Mouse (Mus musculus): Measurements from ENCODE around the gene Bcl11b. TPM values are rescaled to one million over a fixed set of nuclear protein-coding genes. Genes with fewer than 3 reads are reported as not detected.
A peak's percentile ranks its signal among the peaks of the same experiment; 100 is the strongest.

The Bcl11b gene
- 5.2 TPM in 2 replicates for polyA plus RNA-seq (2015; fragmentation: Nextera tagmentation; extraction: Ambion mirVana)

GRCm38 (mm10) chr12:108003483-108003882, at the start of gene Bcl11b:
Gene Bcl11b, minus strand, starts transcription at chr12:108003602.
- no peak for TF ChIP-seq CTCF (IDR thresholded peaks at IDR 0.05; ENCODE audit: low read depth)
- H3K27ac ChIP-seq (ENCODE audit: low read depth, low read length), result peak within 1 kb of the TSS; percentile 83
- peak within 1 kb of the TSS; percentile 90 for H3K4me3 ChIP-seq (ENCODE audit: low read depth, low read length)
- H3K27me3 ChIP-seq (replicated peaks; ENCODE audit: control insufficient read depth, insufficient read depth, low read length), result no peaks in the 10 kb centered on the region; the same call in 1 of the 2 replicates
- WGBS, result under 1% methylated on average over 19 of the region's 19 CpGs
- no peaks in the 10 kb centered on the region; the same call in 1 of the 2 replicates for H3K4me1 ChIP-seq (replicated peaks; ENCODE audit: control insufficient read depth, insufficient read depth, low read length)
- H3K4me2 ChIP-seq (replicated peaks; ENCODE audit: low read depth), result peak within 1 kb of the TSS; percentile 92
- peak within 1 kb of the TSS; percentile 70 for H3K9ac ChIP-seq (ENCODE audit: low read depth, low read length)
- no peaks in the 10 kb centered on the region for H3K36me3 ChIP-seq (ENCODE audit: control insufficient read depth, insufficient read depth)
- no peaks in the 10 kb centered on the region for H3K9me3 ChIP-seq (ENCODE audit: control insufficient read depth)
- ATAC-seq, result no peak

GRCm38 (mm10) chr12:108050996-108051395, 47.6 kb upstream of the Bcl11b start:
- H3K4me1 ChIP-seq (replicated peaks; ENCODE audit: control insufficient read depth, insufficient read depth, low read length), result 0 out of 2 replicates have a peak, but pooled peaks cover 3% of the 10 kb centered on the region
- H3K36me3 ChIP-seq (ENCODE audit: control insufficient read depth, insufficient read depth), result no peaks in the 10 kb centered on the region
- no peaks in the 10 kb centered on the region for H3K9me3 ChIP-seq (ENCODE audit: control insufficient read depth)
- H3K27ac ChIP-seq (ENCODE audit: low read depth, low read length), result no peak overlapping the region
- TF ChIP-seq CTCF (IDR thresholded peaks at IDR 0.05; ENCODE audit: low read depth), result no peak
- 37% methylated on average over 7 of the region's 7 CpGs for WGBS
- no peaks in the 10 kb centered on the region for H3K27me3 ChIP-seq (replicated peaks; ENCODE audit: control insufficient read depth, insufficient read depth, low read length)
- no peak overlapping the region for H3K9ac ChIP-seq (ENCODE audit: low read depth, low read length)
- no peak overlapping the region for H3K4me2 ChIP-seq (replicated peaks; ENCODE audit: low read depth)
- no peak for ATAC-seq
- no peak overlapping the region for H3K4me3 ChIP-seq (ENCODE audit: low read depth, low read length)

GRCm38 (mm10) chr12:108049625-108050024, 46.2 kb upstream of the Bcl11b start:
- H3K36me3 ChIP-seq (ENCODE audit: control insufficient read depth, insufficient read depth), result no peaks in the 10 kb centered on the region
- no peak for ATAC-seq
- no peaks in the 10 kb centered on the region for H3K27me3 ChIP-seq (replicated peaks; ENCODE audit: control insufficient read depth, insufficient read depth, low read length)
- 0 out of 2 replicates have a peak, but pooled peaks cover 3% of the 10 kb centered on the region for H3K4me1 ChIP-seq (replicated peaks; ENCODE audit: control insufficient read depth, insufficient read depth, low read length)
- no peak overlapping the region for H3K27ac ChIP-seq (ENCODE audit: low read depth, low read length)
- H3K4me2 ChIP-seq (replicated peaks; ENCODE audit: low read depth), result no peak overlapping the region
- no peaks in the 10 kb centered on the region for H3K9me3 ChIP-seq (ENCODE audit: control insufficient read depth)
- no peak overlapping the region for H3K4me3 ChIP-seq (ENCODE audit: low read depth, low read length)
- no peak overlapping the region for H3K9ac ChIP-seq (ENCODE audit: low read depth, low read length)
- no peak for TF ChIP-seq CTCF (IDR thresholded peaks at IDR 0.05; ENCODE audit: low read depth)
- 71% methylated on average over 13 of the region's 13 CpGs for WGBS

GRCm38 (mm10) chr12:108042239-108042571, 38.8 kb upstream of the Bcl11b start:
- Histone ChIP-seq H3K27ac (ENCODE audit: low read depth, low read length) (no peak overlapping the region), H3K9me3 (ENCODE audit: control insufficient read depth) (no peaks in the 10 kb centered on the region), H3K4me1 (replicated peaks; ENCODE audit: control insufficient read depth, insufficient read depth, low read length) (peaks cover 7% of the 10 kb centered on the region; the same call in 1 of the 2 replicates), H3K36me3 (ENCODE audit: control insufficient read depth, insufficient read depth) (no peaks in the 10 kb centered on the region), H3K4me3 (ENCODE audit: low read depth, low read length) (no peak overlapping the region), H3K4me2 (replicated peaks; ENCODE audit: low read depth) (no peak overlapping the region), H3K27me3 (replicated peaks; ENCODE audit: control insufficient read depth, insufficient read depth, low read length) (no peaks in the 10 kb centered on the region), H3K9ac (ENCODE audit: low read depth, low read length) (no peak overlapping the region)
- ATAC-seq, result peak; percentile 53
- TF ChIP-seq CTCF (IDR thresholded peaks at IDR 0.05; ENCODE audit: low read depth), result no peak
- 37% methylated on average over 3 of the region's 3 CpGs for WGBS

- no peaks in the 10 kb centered on the region for H3K36me3 ChIP-seq (ENCODE audit: control insufficient read depth, insufficient read depth)
- ATAC-seq, result peak; percentile 34
- no peak overlapping the region for H3K4me3 ChIP-seq (ENCODE audit: low read depth, low read length)
- H3K4me2 ChIP-seq (replicated peaks; ENCODE audit: low read depth), result no peak overlapping the region
- peak; percentile 87 for TF ChIP-seq CTCF (IDR thresholded peaks at IDR 0.05; ENCODE audit: low read depth)
- H3K27me3 ChIP-seq (replicated peaks; ENCODE audit: control insufficient read depth, insufficient read depth, low read length), result no peaks in the 10 kb centered on the region
- peaks cover 7% of the 10 kb centered on the region; the same call in 1 of the 2 replicates for H3K4me1 ChIP-seq (replicated peaks; ENCODE audit: control insufficient read depth, insufficient read depth, low read length)
- H3K27ac ChIP-seq (ENCODE audit: low read depth, low read length), result no peak overlapping the region
- H3K9ac ChIP-seq (ENCODE audit: low read depth, low read length), result no peak overlapping the region
- WGBS, result 37% methylated on average over 12 of the region's 12 CpGs
- no peaks in the 10 kb centered on the region for H3K9me3 ChIP-seq (ENCODE audit: control insufficient read depth)
Observed at GRCm38 (mm10) chr12:108041571-108042238, 38.3 kb upstream of the Bcl11b start.

- ATAC-seq, result peak; percentile 50
- Histone ChIP-seq H3K4me1 (replicated peaks; ENCODE audit: control insufficient read depth, insufficient read depth, low read length) (peaks cover 12% of the 10 kb centered on the region; the same call in 1 of the 2 replicates), H3K4me3 (ENCODE audit: low read depth, low read length) (no peak overlapping the region), H3K27ac (ENCODE audit: low read depth, low read length) (peak overlapping the region; percentile 24; the same call in 1 of the 2 replicates), H3K9me3 (ENCODE audit: control insufficient read depth) (no peaks in the 10 kb centered on the region), H3K9ac (ENCODE audit: low read depth, low read length) (no peak overlapping the region), H3K27me3 (replicated peaks; ENCODE audit: control insufficient read depth, insufficient read depth, low read length) (no peaks in the 10 kb centered on the region), H3K36me3 (ENCODE audit: control insufficient read depth, insufficient read depth) (no peaks in the 10 kb centered on the region), H3K4me2 (replicated peaks; ENCODE audit: low read depth) (peak overlapping the region; percentile 38; the same call in 1 of the 2 replicates)
- WGBS, result 32% methylated on average over 6 of the region's 6 CpGs
- 0 out of 2 replicates have a peak, but pooled peaks have one; percentile 2 for TF ChIP-seq CTCF (IDR thresholded peaks at IDR 0.05; ENCODE audit: low read depth)
Observed at GRCm38 (mm10) chr12:108037446-108037845, 34.0 kb upstream of the Bcl11b start.
